Mouse (Mus musculus) cerebral cortex, adult 2 months (tissue): Measurements from ENCODE around the gene Casp2.

ENCODE experiments used
- WGBS: fragments of 180-500 bp; shearing (Covaris S2); methylation state at CpG from one replicate; pipeline ENCODE4 v1.1.7; 2018; 5-methylcytosine and 5-hydroxymethylcytosine counted together

Gene Casp2

DNA sequence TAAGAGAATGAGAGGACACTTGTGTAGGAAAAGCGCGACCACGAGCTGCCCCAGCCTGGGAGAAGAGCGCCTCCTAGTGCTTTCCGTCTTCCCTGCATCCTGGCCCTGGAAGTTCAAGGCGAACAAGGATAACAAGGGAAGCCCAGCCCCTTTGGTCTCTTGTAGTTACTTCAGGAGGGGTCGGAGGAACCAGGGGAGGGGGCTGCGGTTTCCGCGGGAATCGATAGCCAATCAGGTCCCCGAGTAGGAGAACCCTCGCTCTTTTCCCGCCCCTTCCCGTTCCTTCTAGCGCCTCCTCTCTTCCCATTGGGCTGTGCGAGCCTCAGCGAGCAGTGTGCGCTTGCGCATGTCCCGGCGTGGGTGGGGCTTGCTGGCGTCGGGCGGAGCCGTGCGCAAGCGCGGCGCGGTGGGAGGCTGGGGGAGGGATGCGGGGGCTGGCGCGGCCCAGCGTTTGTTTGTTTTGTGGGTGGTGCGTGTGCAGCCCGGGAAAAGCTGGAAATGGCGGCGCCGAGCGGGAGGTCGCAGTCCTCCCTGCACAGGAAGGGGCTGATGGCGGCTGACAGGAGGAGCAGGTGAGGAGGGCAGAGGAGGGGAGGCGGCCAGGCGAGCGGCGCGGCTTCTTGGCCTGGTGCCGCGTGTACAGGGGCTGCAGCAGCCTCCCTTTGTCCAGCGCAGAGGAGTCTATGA, at the start of gene Casp2:
Gene Casp2, plus strand, starts transcription at position 360 of the 687 bp plus-strand sequence.
- WGBS: under 1% methylated on average over 51 of the region's 51 CpGs

DNA sequence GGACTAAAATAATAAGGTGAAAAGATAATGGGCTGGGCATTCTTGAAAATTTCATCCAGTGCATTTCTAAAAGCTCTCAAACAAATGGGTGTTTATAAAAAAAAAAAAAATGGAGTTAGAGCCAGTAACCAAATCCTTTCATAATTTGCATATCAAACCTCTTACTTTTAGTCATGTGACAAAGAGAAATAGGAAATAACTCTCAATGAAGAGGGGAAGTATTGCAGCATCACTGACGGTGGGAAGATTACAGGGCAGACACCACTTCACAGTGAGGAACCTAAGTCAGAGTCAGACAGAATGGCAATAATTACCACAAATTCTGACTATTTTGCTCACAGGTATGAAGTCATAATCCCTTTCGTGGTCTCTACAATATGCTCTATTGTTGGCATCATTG, 49.8 kb upstream of the Casp2 start, which contains the start of gene Tas2r144:
Gene Tas2r144, plus strand, starts transcription at position 301 of the 400 bp plus-strand sequence.
- WGBS: 84% methylated on average over 2 of the region's 2 CpGs

DNA sequence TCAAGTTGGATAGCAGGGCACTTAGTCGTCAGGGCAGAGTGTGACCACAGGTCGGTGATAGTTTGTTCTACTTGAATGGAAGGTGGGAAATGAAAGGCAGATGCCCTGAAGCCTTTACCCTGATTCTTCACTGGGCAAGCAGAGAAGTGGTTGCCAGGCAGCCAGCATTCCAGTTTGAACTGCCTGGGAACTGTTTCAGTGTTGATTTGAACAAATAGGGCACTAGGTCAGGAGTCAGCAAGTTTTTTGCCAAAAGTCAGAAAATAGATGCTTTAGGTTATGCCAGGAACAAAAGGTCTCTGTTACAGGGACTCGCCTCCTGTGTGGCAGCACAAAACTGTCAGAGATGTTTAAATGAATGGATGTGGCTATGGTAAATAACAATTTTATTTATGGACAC, 42.5 kb upstream of the Casp2 start:
- 69% methylated on average over 3 of the region's 3 CpGs for WGBS

- 76% methylated on average over 4 of the region's 4 CpGs for whole genome bisulfite sequencing
These were observed 39.7 kb upstream of the Casp2 start for GRCm38 (mm10) chr6:42225046-42225445.

- 31% methylated on average over 17 of the region's 17 CpGs for WGBS
These were observed 37.3 kb upstream of the Casp2 start for GRCm38 (mm10) chr6:42227240-42228101.

DNA sequence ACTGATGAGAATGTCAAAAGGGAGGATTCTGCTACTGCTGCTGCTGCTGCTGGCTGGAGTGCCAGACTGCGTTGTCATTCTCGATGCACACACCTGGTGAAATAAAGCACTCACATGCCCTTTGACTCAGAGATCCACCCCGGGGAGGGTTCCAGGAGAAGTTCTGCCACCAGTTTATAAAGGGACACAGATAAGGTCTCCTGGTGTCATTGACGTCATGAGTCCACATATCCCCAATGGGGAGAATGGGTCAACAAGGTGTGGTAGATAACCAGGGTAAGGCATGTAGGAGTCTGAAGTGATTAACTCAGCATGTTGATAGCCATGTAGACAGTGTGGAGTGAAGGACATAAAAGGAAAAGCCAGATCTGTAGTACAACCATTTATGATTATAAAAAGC, 35.2 kb upstream of the Casp2 start:
- 87% methylated on average over 4 of the region's 4 CpGs for WGBS

DNA sequence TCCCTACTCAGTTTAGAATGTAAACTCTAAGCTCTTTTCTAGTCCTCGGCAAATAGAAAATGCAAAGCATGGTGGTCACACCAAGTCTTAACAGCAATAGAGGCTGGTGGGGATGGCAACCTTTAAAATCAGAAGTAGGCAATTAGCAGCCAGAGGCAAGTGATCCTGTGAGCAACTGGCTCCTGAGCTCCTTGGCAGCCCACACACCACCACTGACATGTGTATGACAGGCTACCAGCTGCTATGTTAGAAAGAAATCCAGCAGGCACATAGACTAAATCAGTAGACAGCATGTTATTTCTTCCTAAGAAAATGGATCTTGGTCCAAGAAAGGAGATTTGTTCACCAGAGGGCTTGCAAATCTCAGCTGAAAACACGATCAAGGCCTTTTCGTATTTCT, 33.6 kb upstream of the Casp2 start:
- WGBS: 48% methylated on average over 3 of the region's 3 CpGs

- WGBS: 43% methylated on average over 6 of the region's 6 CpGs
These were observed 27.4 kb upstream of the Casp2 start for GRCm38 (mm10) chr6:42237276-42237805.

DNA sequence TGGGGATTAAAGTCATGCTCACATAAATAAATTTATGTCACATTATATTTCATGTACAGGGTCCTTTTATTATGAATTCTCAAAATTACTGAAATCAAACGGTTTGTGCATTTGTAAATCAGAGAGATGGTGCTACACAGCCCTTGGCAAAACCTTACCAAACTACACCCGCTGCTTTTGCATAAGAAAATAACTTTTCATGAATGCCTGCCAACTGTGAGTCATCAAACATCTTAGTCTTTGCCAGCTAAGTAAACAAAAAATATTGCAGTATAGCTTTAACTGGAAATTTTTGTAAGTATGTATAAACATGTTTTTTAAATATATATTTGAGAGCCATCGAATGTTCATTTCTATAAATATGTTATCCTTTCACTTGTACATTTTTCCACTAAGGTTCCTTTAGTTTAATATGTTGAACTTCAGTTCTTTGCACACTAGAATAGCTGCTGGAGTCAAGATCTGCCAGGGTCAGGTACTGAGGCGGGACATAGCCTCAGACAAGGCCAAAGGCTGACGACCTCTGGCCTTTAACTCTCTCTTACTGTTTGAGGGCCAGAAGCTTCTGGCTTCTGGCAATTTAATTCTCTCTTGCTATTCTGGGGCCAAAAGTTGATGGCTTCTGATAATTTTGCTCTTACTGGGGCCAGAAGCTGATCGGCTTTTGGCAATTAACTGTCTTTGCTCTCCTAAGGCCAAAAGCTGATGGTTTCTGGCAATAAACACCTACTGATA, 23.3 kb upstream of the Casp2 start:
- 69% methylated on average over 6 of the region's 6 CpGs for WGBS

GRCm38 (mm10) chr6:42245711-42246353, 19.0 kb upstream of the Casp2 start, which contains the start of gene Gstk1:
Gstk1 (plus strand) TSS chr6:42245935.
- 6% methylated on average over 28 of the region's 28 CpGs for WGBS

DNA sequence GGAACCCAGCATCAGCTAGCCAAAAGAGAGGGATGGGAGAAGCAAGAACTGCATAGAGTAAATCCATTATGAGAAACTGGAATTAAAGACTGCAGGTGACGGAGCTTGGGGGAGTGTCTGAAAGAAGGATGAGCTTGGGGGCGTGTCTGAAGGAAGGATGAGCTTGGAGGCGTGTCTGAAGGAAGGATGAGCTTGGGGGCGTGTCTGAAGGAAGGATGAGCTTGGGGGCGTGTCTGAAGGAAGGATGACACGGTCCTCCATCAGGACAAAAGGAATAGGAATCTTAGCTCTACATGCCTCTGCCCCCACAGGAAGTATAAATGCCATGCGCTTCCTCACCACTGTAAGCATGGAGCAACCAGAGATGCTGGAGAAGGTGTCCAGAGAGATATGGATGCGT, 17.6 kb upstream of the Casp2 start:
- WGBS: 40% methylated on average over 8 of the region's 8 CpGs

DNA sequence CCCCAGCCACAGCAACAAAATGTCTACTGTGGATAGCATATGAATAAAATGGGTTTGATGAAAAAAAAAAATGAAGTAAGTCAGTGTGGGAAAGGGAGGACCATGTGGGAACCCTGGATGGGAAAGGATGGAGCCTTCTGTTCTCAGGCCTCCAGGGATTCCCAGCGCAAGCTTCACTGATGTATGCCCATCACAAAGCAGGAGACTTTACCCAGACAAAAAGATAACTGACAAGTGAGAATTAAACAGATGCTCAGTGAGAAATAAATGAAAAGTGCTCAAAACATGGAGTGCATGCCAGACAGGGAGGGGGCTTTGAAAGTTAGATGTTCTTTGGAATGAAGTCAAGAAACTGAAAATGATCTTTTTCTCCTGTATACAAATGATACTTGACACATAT, 16.8 kb upstream of the Casp2 start:
- WGBS: 87% methylated on average over 1 of the region's 1 CpGs

- 92% methylated on average over 4 of the region's 4 CpGs for WGBS
These were observed 13.0 kb upstream of the Casp2 start for GRCm38 (mm10) chr6:42251791-42252190.

GRCm38 (mm10) chr6:42253103-42253502, 11.7 kb upstream of the Casp2 start:
- WGBS: 66% methylated on average over 2 of the region's 2 CpGs

DNA sequence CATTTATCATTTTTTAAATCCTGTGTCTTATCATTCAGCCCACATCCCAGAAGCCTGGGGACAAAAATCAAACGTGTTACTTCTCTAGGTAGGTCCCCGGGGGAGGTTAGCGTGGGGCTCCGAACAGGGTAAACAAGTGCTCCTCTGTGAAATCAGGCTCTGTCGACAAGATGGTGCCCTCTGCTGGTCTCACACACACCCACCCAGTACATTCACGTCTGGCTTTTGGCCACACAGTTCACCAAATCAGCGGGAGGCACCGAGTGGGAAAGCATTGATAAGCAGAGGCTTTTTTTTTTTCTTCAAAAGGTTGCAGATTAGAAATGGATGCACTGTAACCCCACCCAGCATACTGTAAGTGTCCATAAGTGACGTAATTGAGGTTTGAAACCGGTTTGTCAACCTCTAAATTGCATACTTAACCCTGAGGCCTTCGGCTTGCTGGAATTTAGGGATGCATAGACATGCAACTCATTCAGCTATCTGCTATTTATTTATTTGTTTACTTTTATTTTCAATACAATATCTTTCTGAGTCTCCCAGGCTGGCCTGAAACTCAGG, 7.4 kb upstream of the Casp2 start:
- 25% methylated on average over 11 of the region's 11 CpGs for WGBS

- 76% methylated on average over 6 of the region's 6 CpGs for WGBS
These were observed 4.4 kb upstream of the Casp2 start for GRCm38 (mm10) chr6:42260430-42260829.

GRCm38 (mm10) chr6:42261524-42262170, 3.1 kb upstream of the Casp2 start, which contains the start of gene Tmem139:
Tmem139 (plus strand) TSS chr6:42261970.
- WGBS: 40% methylated on average over 20 of the region's 20 CpGs

- under 1% methylated on average over 21 of the region's 21 CpGs for WGBS
These were observed 876 bp downstream of the Casp2 start for GRCm38 (mm10) chr6:42265391-42266330.

DNA sequence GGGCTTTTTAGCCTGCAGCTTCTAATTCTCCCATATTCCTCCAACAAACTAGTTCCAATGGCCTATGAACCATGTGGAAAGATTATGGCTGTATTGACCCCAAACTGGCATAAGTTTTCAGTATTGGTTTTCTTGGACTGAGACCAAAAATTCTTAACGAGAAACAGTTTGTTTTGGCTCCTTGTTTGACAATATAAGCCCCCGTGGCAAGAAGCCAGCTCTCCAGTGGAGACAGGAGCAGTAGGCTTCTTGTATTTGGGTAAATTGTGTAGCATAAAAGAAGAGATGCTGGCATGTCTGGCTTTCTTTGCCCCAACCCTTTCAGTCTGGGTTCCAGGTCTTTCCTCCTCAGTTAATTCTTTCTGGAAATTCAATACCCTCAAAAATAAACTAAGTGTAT, 11.4 kb downstream of the Casp2 start:
- 13% methylated on average over 2 of the region's 2 CpGs for WGBS
